Mouse (Mus musculus) limb, embryonic 11.5 days (tissue): ENCODE measurements around the gene Ociad1. TPM values are rescaled to one million over a fixed set of nuclear protein-coding genes. Genes with fewer than 3 reads are reported as not detected.

Experiments
- ATAC-seq: fragments of 200-750 bp; cut with Nextera tagmentation; 2 replicates; pipeline ENCODE4 v1.8.0; 2017; ENCODE audit warnings: low read depth; ENCODE audit not compliant: insufficient number of reproducible peaks, low FRiP score, low TSS enrichment
- DNase-seq: peaks from one replicate; pipeline ENCODE4 v3.0.0-alpha.2; 2015; ENCODE audit warnings: low spot score
- H3K27ac ChIP-seq: fragments of 300-500 bp; sonication (generic); replicated peaks from 2 replicates; pipeline ENCODE4 v1.5.1; 2014; ENCODE audit warnings: low read depth, mild to moderate bottlenecking, low read length
- H3K27me3 ChIP-seq: fragments of 300-500 bp; sonication (generic); 2 replicates; pipeline ENCODE4 v1.6.1; 2014; ENCODE audit warnings: mild to moderate bottlenecking, low read length, mixed read lengths; ENCODE audit not compliant: control insufficient read depth, insufficient read depth
- H3K36me3 ChIP-seq: fragments of 300-500 bp; sonication (generic); 2 replicates; pipeline ENCODE4 v1.6.1; 2014; ENCODE audit warnings: mild to moderate bottlenecking, low read length, moderate library complexity, mixed read lengths; ENCODE audit not compliant: control insufficient read depth, insufficient read depth
- H3K4me1 ChIP-seq: fragments of 300-500 bp; sonication (generic); 2 replicates; pipeline ENCODE4 v1.6.1; 2014; ENCODE audit warnings: low read length, mixed read lengths; ENCODE audit not compliant: control insufficient read depth, insufficient read depth
- H3K4me2 ChIP-seq: fragments of 300-500 bp; sonication (generic); 2 replicates; pipeline ENCODE4 v1.6.1; 2014; ENCODE audit warnings: low read depth, mild to moderate bottlenecking, moderate library complexity; ENCODE audit not compliant: severe bottlenecking
- H3K4me3 ChIP-seq: fragments of 300-500 bp; sonication (generic); 2 replicates; pipeline ENCODE4 v1.5.1; 2014; ENCODE audit warnings: low read depth, low read length
- H3K9ac ChIP-seq: fragments of 300-500 bp; sonication (generic); 2 replicates; pipeline ENCODE4 v1.6.1; 2014; ENCODE audit warnings: mild to moderate bottlenecking, low read length
- H3K9me3 ChIP-seq: fragments of 300-500 bp; sonication (generic); 2 replicates; pipeline ENCODE4 v1.6.1; 2016; ENCODE audit warnings: low read length; ENCODE audit not compliant: control insufficient read depth
- WGBS: fragments of 180-500 bp; shearing (Covaris S2); extraction: QIAGEN DNeasy Blood & Tissue Kit; methylation state at CpG from one replicate; pipeline ENCODE4 v1.1.7; 2014; 5-methylcytosine and 5-hydroxymethylcytosine counted together
- polyA plus RNA-seq: library from polyadenylated mRNA; unstranded; fragments of >200 nt; fragmentation: Nextera tagmentation; extraction: Ambion mirVana; gene quantifications from 2 replicates; pipeline ENCODE4 v1.2.1, GENCODE M21; 2014

Ociad1 gene
- polyA plus RNA-seq, 1 experiment from 2014 or later = 144 TPM

DNA sequence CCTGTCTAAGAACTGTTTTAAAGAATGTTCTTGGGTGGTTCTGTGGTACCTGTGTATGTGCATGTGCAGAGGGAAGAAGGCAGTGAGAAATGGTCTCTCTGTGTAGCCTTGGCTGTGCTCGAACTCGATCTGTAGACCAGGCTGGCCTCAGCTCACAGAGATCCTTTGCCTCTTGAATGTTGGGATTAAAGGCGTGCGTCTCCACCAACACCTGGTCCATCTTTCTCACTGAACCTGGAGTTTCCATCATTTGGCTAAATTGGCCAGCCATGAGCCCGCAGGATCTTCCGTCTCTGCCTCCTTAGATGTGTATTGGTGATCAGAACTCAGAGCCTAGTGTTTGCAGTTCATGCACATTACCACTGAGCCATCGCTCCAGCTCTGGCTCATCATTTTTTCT is 2.4 kb downstream of the Ociad1 start:
- ATAC-seq (no peak), DNase-seq (no peak)
- Histone ChIP-seq H3K36me3 (peaks cover 2% of the 10 kb centered on the region; the same call in 1 of the 2 replicates), H3K4me1 (no peaks in the 10 kb centered on the region), H3K9ac (no peak overlapping the region), H3K4me3 (no peak overlapping the region), H3K27me3 (no peaks in the 10 kb centered on the region), H3K9me3 (no peaks in the 10 kb centered on the region), H3K4me2 (no peak overlapping the region), H3K27ac (no peak overlapping the region)
- 95% methylated on average over 7 of the region's 7 CpGs for WGBS

DNA sequence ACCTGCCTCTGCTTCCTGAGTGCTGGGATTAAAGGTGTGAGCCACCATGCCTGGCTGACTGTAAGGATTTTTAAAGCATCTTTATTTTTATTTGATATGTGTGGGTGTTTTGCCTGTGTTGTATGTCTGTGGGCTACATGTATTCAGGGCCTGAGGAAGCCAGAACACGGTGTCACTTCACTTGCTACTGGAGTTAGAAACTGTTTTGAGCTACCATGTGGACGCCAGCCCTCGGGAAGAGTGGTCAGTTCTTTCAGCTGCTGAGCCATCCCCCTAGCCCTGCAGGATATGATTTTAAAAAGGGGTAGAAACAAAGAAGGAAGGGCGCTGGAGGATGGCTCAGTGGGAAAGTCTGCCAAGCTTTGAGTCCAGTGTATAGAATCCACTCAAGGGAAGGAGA is 3.3 kb downstream of the Ociad1 start:
- Histone ChIP-seq H3K27ac (no peak overlapping the region), H3K36me3 (peaks cover 2% of the 10 kb centered on the region; the same call in 1 of the 2 replicates), H3K4me3 (no peak overlapping the region), H3K4me2 (no peak overlapping the region), H3K9ac (no peak overlapping the region), H3K27me3 (no peaks in the 10 kb centered on the region), H3K9me3 (no peaks in the 10 kb centered on the region), H3K4me1 (no peaks in the 10 kb centered on the region)
- DNase-seq (no peak), ATAC-seq (no peak)
- WGBS = 92% methylated on average over 4 of the region's 4 CpGs

DNA sequence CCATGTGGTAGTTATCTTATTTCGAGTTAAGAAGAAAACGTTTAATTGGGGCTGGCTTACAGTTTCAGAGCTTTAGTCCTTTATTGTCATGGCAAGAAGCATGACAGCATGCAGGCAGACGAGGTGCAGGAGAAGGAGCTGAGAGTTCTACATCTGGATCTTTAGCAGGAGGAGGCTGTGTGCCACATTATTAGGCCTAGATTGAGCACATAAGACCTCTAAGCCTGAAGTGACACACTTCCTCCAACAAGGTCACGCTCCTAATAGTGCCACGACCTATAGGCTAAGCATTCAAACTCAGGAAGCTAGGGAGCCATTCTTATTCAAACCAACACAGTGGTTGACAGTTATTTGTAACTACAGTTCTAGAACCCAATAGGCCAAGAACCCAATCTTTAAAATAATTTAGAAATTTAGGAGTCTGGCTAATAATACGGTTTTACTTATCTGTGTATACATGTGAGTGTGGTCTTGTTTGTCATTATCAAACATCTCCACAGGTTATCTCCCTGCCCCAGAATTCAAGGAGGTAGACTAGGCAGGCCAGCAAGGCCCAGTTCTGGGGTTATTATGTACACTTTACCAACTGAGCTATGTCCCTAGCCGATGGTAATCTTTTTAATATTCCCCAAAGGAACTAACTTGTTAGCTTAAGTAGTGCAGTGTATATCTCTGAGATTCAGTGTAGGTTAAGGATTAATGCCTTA is 9.2 kb downstream of the Ociad1 start:
- H3K4me3 ChIP-seq = no peak overlapping the region
- ATAC-seq (no peak), DNase-seq (no peak)
- H3K27ac ChIP-seq = no peak overlapping the region
- WGBS = 85% methylated on average over 7 of the region's 7 CpGs
- peaks cover 10% of the 10 kb centered on the region; the same call in 1 of the 2 replicates for H3K36me3 ChIP-seq
- no peaks in the 10 kb centered on the region for H3K9me3 ChIP-seq
- no peaks in the 10 kb centered on the region for H3K27me3 ChIP-seq
- no peak overlapping the region for H3K4me2 ChIP-seq
- H3K9ac ChIP-seq = no peak overlapping the region
- no peaks in the 10 kb centered on the region for H3K4me1 ChIP-seq

GRCm38 (mm10) chr5:73304507-73304906 is 11.9 kb downstream of the Ociad1 start:
- no peak overlapping the region for H3K4me3 ChIP-seq
- no peaks in the 10 kb centered on the region for H3K4me1 ChIP-seq
- no peak for DNase-seq
- no peaks in the 10 kb centered on the region for H3K27me3 ChIP-seq
- WGBS = 88% methylated on average over 12 of the region's 12 CpGs
- H3K36me3 ChIP-seq = peaks cover 14% of the 10 kb centered on the region; the same call in 1 of the 2 replicates
- no peak overlapping the region for H3K27ac ChIP-seq
- H3K9me3 ChIP-seq = no peaks in the 10 kb centered on the region
- ATAC-seq = no peak
- H3K9ac ChIP-seq = no peak overlapping the region
- H3K4me2 ChIP-seq = no peak overlapping the region

- Histone ChIP-seq H3K4me1 (no peaks in the 10 kb centered on the region), H3K9ac (no peak overlapping the region), H3K4me3 (no peak overlapping the region), H3K36me3 (peaks cover 14% of the 10 kb centered on the region; the same call in 1 of the 2 replicates), H3K27me3 (no peaks in the 10 kb centered on the region), H3K9me3 (no peaks in the 10 kb centered on the region), H3K27ac (no peak overlapping the region), H3K4me2 (no peak overlapping the region)
- WGBS = 96% methylated on average over 6 of the region's 6 CpGs
- no peak for ATAC-seq
- DNase-seq = no peak
These were observed 13.9 kb downstream of the Ociad1 start for GRCm38 (mm10) chr5:73306486-73306885.

GRCm38 (mm10) chr5:73307297-73307696 is 14.7 kb downstream of the Ociad1 start:
- H3K36me3 ChIP-seq = peaks cover 14% of the 10 kb centered on the region; the same call in 1 of the 2 replicates
- H3K9ac ChIP-seq = no peak overlapping the region
- DNase-seq (no peak), ATAC-seq (no peak)
- 95% methylated on average over 3 of the region's 3 CpGs for whole genome bisulfite sequencing
- H3K27ac ChIP-seq = no peak overlapping the region
- no peaks in the 10 kb centered on the region for H3K27me3 ChIP-seq
- H3K4me3 ChIP-seq = no peak overlapping the region
- H3K4me1 ChIP-seq = no peaks in the 10 kb centered on the region
- no peak overlapping the region for H3K4me2 ChIP-seq
- H3K9me3 ChIP-seq = no peaks in the 10 kb centered on the region

GRCm38 (mm10) chr5:73309496-73309895 is 16.9 kb downstream of the Ociad1 start:
- Histone ChIP-seq H3K4me2 (no peak overlapping the region), H3K27ac (no peak overlapping the region), H3K9me3 (no peaks in the 10 kb centered on the region), H3K4me3 (no peak overlapping the region), H3K27me3 (no peaks in the 10 kb centered on the region), H3K4me1 (no peaks in the 10 kb centered on the region), H3K9ac (no peak overlapping the region), H3K36me3 (peaks cover 20% of the 10 kb centered on the region; the same call in 1 of the 2 replicates)
- WGBS = 89% methylated on average over 4 of the region's 4 CpGs
- DNase-seq (no peak), ATAC-seq (no peak)

DNA sequence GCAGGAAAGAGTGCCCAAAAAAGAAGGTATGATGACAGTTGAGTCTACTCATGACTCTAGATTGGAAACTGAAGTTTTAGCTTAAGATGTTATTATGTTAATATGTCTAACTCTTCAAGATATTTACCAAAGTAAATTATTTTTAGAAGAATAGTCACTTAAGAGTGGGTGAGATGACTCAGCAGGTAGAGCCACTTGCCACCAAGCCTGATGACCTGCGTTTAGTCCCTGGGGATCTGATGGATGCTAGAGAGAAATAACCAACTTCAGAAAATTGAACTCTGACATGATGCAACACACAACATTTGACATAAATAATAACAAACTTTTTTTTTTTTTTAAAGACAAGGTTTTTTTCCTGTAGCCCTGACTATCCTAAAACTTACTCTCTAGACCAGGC is 17.8 kb downstream of the Ociad1 start:
- Histone ChIP-seq H3K36me3 (peaks cover 22% of the 10 kb centered on the region; the same call in 1 of the 2 replicates), H3K4me3 (no peak overlapping the region), H3K27ac (no peak overlapping the region), H3K9me3 (no peaks in the 10 kb centered on the region), H3K4me2 (no peak overlapping the region), H3K27me3 (no peaks in the 10 kb centered on the region), H3K9ac (no peak overlapping the region), H3K4me1 (no peaks in the 10 kb centered on the region)
- no peak for DNase-seq
- 95% methylated on average over 1 of the region's 1 CpGs for WGBS
- no peak for ATAC-seq

DNA sequence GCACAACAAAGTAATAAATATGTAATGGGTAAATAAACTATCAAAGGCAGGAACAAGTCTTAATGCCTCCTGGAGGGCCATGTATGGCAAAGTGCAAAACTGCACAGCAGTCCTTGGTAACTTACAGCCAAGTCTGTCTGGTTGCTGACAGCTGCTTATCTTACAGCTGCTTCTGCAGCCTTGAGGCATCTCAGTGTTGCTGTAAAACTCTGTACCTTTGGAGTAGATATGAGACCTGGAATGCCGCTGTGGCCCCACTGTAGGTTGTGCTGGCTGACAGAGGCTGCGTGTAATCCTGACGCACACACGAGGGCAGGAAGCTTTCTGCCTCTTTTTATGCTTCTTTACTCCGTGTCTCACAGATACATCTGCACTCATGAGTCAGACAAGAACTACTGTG is 18.9 kb downstream of the Ociad1 start:
- Histone ChIP-seq H3K27me3 (no peaks in the 10 kb centered on the region), H3K9ac (no peak overlapping the region), H3K4me2 (no peak overlapping the region), H3K4me3 (no peak overlapping the region), H3K4me1 (no peaks in the 10 kb centered on the region), H3K36me3 (peaks cover 18% of the 10 kb centered on the region; the same call in 1 of the 2 replicates), H3K27ac (no peak overlapping the region), H3K9me3 (no peaks in the 10 kb centered on the region)
- WGBS = 93% methylated on average over 5 of the region's 5 CpGs
- DNase-seq = no peak
- ATAC-seq = no peak
